Mouse (Mus musculus): ENCODE data around the gene Gm10277.

GRCm38 (mm10) chr11:77783211-77783746, 4.3 kb downstream of the Gm10277 start:
- TF ChIP-seq CTCF (IDR thresholded peaks at IDR 0.05; ENCODE audit: control insufficient read depth, insufficient read depth, insufficient read length) (no peak), USF1 (IDR thresholded peaks at IDR 0.05; ENCODE audit: low read depth) (no peak), MYOG (IDR thresholded peaks at IDR 0.05; ENCODE audit: control insufficient read depth, extremely low read depth, insufficient read length) (no peak), MAX (IDR thresholded peaks at IDR 0.05) (peak; percentile 93), CEBPB (IDR thresholded peaks at IDR 0.05; ENCODE audit: low read depth) (no peak), MYOD1 (IDR thresholded peaks at IDR 0.05; ENCODE audit: control insufficient read depth, insufficient read length, low read depth) (peak; percentile 26)
